Mouse (Mus musculus): ENCODE data around the gene Pik3r4. TPM values are rescaled to one million over a fixed set of nuclear protein-coding genes. Genes with fewer than 3 reads are reported as not detected.

Gene Pik3r4
- polyA plus RNA-seq, 1 experiment, result 8.6 TPM

GRCm38 (mm10) chr9:105656189-105656588, 13.4 kb downstream of the Pik3r4 start:
- Histone ChIP-seq H3K36me3 (ENCODE audit: control insufficient read depth, insufficient read depth, low read length) (peaks cover 3% of the 10 kb centered on the region; the same call in 1 of the 2 replicates), H3K27me3 (ENCODE audit: control insufficient read depth, insufficient read depth, low read length) (no peaks in the 10 kb centered on the region), H3K27ac (ENCODE audit: control insufficient read depth, insufficient read depth, low read depth, low read length) (no peak overlapping the region), H3K4me3 (ENCODE audit: control insufficient read depth, low read depth, low read length) (no peak overlapping the region), H3K4me1 (ENCODE audit: control insufficient read depth, insufficient read depth, low read length) (no peaks in the 10 kb centered on the region)
- no peak for TF ChIP-seq CTCF (IDR thresholded peaks at IDR 0.05; ENCODE audit: control insufficient read depth, insufficient read depth, insufficient replicate concordance, low read depth, low read length)
- TF ChIP-seq POLR2A (IDR thresholded peaks at IDR 0.05; ENCODE audit: control insufficient read depth, low read depth, low read length), result no peak

GRCm38 (mm10) chr9:105658216-105658615, 15.4 kb downstream of the Pik3r4 start:
- H3K27ac ChIP-seq (ENCODE audit: control insufficient read depth, insufficient read depth, low read depth, low read length), result no peak overlapping the region
- H3K4me1 ChIP-seq (ENCODE audit: control insufficient read depth, insufficient read depth, low read length), result no peaks in the 10 kb centered on the region
- no peak overlapping the region for H3K4me3 ChIP-seq (ENCODE audit: control insufficient read depth, low read depth, low read length)
- TF ChIP-seq POLR2A (IDR thresholded peaks at IDR 0.05; ENCODE audit: control insufficient read depth, low read depth, low read length) (no peak), CTCF (IDR thresholded peaks at IDR 0.05; ENCODE audit: control insufficient read depth, insufficient read depth, insufficient replicate concordance, low read depth, low read length) (no peak)
- H3K27me3 ChIP-seq (ENCODE audit: control insufficient read depth, insufficient read depth, low read length), result no peaks in the 10 kb centered on the region
- H3K36me3 ChIP-seq (ENCODE audit: control insufficient read depth, insufficient read depth, low read length), result peaks cover 5% of the 10 kb centered on the region

- Histone ChIP-seq H3K4me3 (ENCODE audit: control insufficient read depth, low read depth, low read length) (no peak overlapping the region), H3K36me3 (ENCODE audit: control insufficient read depth, insufficient read depth, low read length) (peaks cover 3% of the 10 kb centered on the region), H3K27me3 (ENCODE audit: control insufficient read depth, insufficient read depth, low read length) (no peaks in the 10 kb centered on the region), H3K4me1 (ENCODE audit: control insufficient read depth, insufficient read depth, low read length) (no peaks in the 10 kb centered on the region), H3K27ac (ENCODE audit: control insufficient read depth, insufficient read depth, low read depth, low read length) (no peak overlapping the region)
- no peak for TF ChIP-seq CTCF (IDR thresholded peaks at IDR 0.05; ENCODE audit: control insufficient read depth, insufficient read depth, insufficient replicate concordance, low read depth, low read length)
- TF ChIP-seq POLR2A (IDR thresholded peaks at IDR 0.05; ENCODE audit: control insufficient read depth, low read depth, low read length), result no peak
These were observed 17.1 kb downstream of the Pik3r4 start for GRCm38 (mm10) chr9:105659877-105660276.

GRCm38 (mm10) chr9:105665269-105665668, 22.5 kb downstream of the Pik3r4 start:
- Histone ChIP-seq H3K4me3 (ENCODE audit: control insufficient read depth, low read depth, low read length) (no peak overlapping the region), H3K27ac (ENCODE audit: control insufficient read depth, insufficient read depth, low read depth, low read length) (no peak overlapping the region), H3K4me1 (ENCODE audit: control insufficient read depth, insufficient read depth, low read length) (no peaks in the 10 kb centered on the region), H3K36me3 (ENCODE audit: control insufficient read depth, insufficient read depth, low read length) (peaks cover 3% of the 10 kb centered on the region), H3K27me3 (ENCODE audit: control insufficient read depth, insufficient read depth, low read length) (no peaks in the 10 kb centered on the region)
- TF ChIP-seq POLR2A (IDR thresholded peaks at IDR 0.05; ENCODE audit: control insufficient read depth, low read depth, low read length) (no peak), CTCF (IDR thresholded peaks at IDR 0.05; ENCODE audit: control insufficient read depth, insufficient read depth, insufficient replicate concordance, low read depth, low read length) (no peak)

- no peak overlapping the region for H3K27ac ChIP-seq (ENCODE audit: control insufficient read depth, insufficient read depth, low read depth, low read length)
- H3K36me3 ChIP-seq (ENCODE audit: control insufficient read depth, insufficient read depth, low read length), result peaks cover 1% of the 10 kb centered on the region
- H3K27me3 ChIP-seq (ENCODE audit: control insufficient read depth, insufficient read depth, low read length), result no peaks in the 10 kb centered on the region
- no peak for TF ChIP-seq POLR2A (IDR thresholded peaks at IDR 0.05; ENCODE audit: control insufficient read depth, low read depth, low read length)
- TF ChIP-seq CTCF (IDR thresholded peaks at IDR 0.05; ENCODE audit: control insufficient read depth, insufficient read depth, insufficient replicate concordance, low read depth, low read length), result no peak
- H3K4me3 ChIP-seq (ENCODE audit: control insufficient read depth, low read depth, low read length), result no peak overlapping the region
- H3K4me1 ChIP-seq (ENCODE audit: control insufficient read depth, insufficient read depth, low read length), result no peaks in the 10 kb centered on the region
These were observed 28.1 kb downstream of the Pik3r4 start for GRCm38 (mm10) chr9:105670916-105671315.

- no peak for TF ChIP-seq POLR2A (IDR thresholded peaks at IDR 0.05; ENCODE audit: control insufficient read depth, low read depth, low read length)
- TF ChIP-seq CTCF (IDR thresholded peaks at IDR 0.05; ENCODE audit: control insufficient read depth, insufficient read depth, insufficient replicate concordance, low read depth, low read length), result no peak
- Histone ChIP-seq H3K27ac (ENCODE audit: control insufficient read depth, insufficient read depth, low read depth, low read length) (no peak overlapping the region), H3K36me3 (ENCODE audit: control insufficient read depth, insufficient read depth, low read length) (peaks cover 1% of the 10 kb centered on the region), H3K27me3 (ENCODE audit: control insufficient read depth, insufficient read depth, low read length) (no peaks in the 10 kb centered on the region), H3K4me1 (ENCODE audit: control insufficient read depth, insufficient read depth, low read length) (no peaks in the 10 kb centered on the region), H3K4me3 (ENCODE audit: control insufficient read depth, low read depth, low read length) (no peak overlapping the region)
These were observed 29.3 kb downstream of the Pik3r4 start for GRCm38 (mm10) chr9:105672032-105672431.

- TF ChIP-seq POLR2A (IDR thresholded peaks at IDR 0.05; ENCODE audit: control insufficient read depth, low read depth, low read length) (no peak), CTCF (IDR thresholded peaks at IDR 0.05; ENCODE audit: control insufficient read depth, insufficient read depth, insufficient replicate concordance, low read depth, low read length) (no peak)
- Histone ChIP-seq H3K4me3 (ENCODE audit: control insufficient read depth, low read depth, low read length) (no peak overlapping the region), H3K27me3 (ENCODE audit: control insufficient read depth, insufficient read depth, low read length) (no peaks in the 10 kb centered on the region), H3K27ac (ENCODE audit: control insufficient read depth, insufficient read depth, low read depth, low read length) (no peak overlapping the region), H3K4me1 (ENCODE audit: control insufficient read depth, insufficient read depth, low read length) (no peaks in the 10 kb centered on the region), H3K36me3 (ENCODE audit: control insufficient read depth, insufficient read depth, low read length) (peaks cover 1% of the 10 kb centered on the region; the same call in 1 of the 2 replicates)
These were observed 33.2 kb downstream of the Pik3r4 start for GRCm38 (mm10) chr9:105675941-105676340.

GRCm38 (mm10) chr9:105681386-105681785, 38.6 kb downstream of the Pik3r4 start:
- no peaks in the 10 kb centered on the region for H3K4me1 ChIP-seq (ENCODE audit: control insufficient read depth, insufficient read depth, low read length)
- H3K4me3 ChIP-seq (ENCODE audit: control insufficient read depth, low read depth, low read length), result no peak overlapping the region
- no peaks in the 10 kb centered on the region for H3K27me3 ChIP-seq (ENCODE audit: control insufficient read depth, insufficient read depth, low read length)
- H3K36me3 ChIP-seq (ENCODE audit: control insufficient read depth, insufficient read depth, low read length), result peaks cover 1% of the 10 kb centered on the region; the same call in 1 of the 2 replicates
- no peak for TF ChIP-seq CTCF (IDR thresholded peaks at IDR 0.05; ENCODE audit: control insufficient read depth, insufficient read depth, insufficient replicate concordance, low read depth, low read length)
- no peak for TF ChIP-seq POLR2A (IDR thresholded peaks at IDR 0.05; ENCODE audit: control insufficient read depth, low read depth, low read length)
- no peak overlapping the region for H3K27ac ChIP-seq (ENCODE audit: control insufficient read depth, insufficient read depth, low read depth, low read length)
